Comparison of ENCODE assay signal across 17 mouse cellular contexts in genomic region chr11:118773076-118773583, GRCm38 (mm10).
DNase-seq lines count a peak whose midpoint lies in the region; ATAC-seq lines count a peak whose summit lies in the region.
"Had no signal": no experiment of that assay in that cellular context is flagged by ENCODE, and none has a peak within 500 bp of the region (broad histone marks: within the 10 kb centered on the region; RNA-seq: fewer than 3 reads in every experiment).

No protein-coding gene starts in this region.

- no peaks in the 10 kb centered on the region for H3K36me3 ChIP-seq in forebrain, embryonic 14.5 days (ENCODE audit: control insufficient read depth, insufficient read depth, low read length)
- H3K36me3 ChIP-seq in forebrain, embryonic 13.5 days (ENCODE audit: poor library complexity, severe bottlenecking) = no peaks in the 10 kb centered on the region
- H3K36me3 ChIP-seq in midbrain, embryonic 10.5 days = no peaks in the 10 kb centered on the region
- no peaks in the 10 kb centered on the region for H3K36me3 ChIP-seq in midbrain, embryonic 11.5 days (ENCODE audit: control insufficient read depth, insufficient read depth, low read length)
- no peaks in the 10 kb centered on the region for H3K36me3 ChIP-seq in hindbrain, embryonic 15.5 days
- H3K36me3 ChIP-seq in neural tube, embryonic 13.5 days = no peaks in the 10 kb centered on the region
- no peaks in the 10 kb centered on the region for H3K36me3 ChIP-seq in kidney, embryonic 14.5 days (ENCODE audit: control insufficient read depth, insufficient read depth, low read length)

- H3K27me3 ChIP-seq in forebrain, embryonic 14.5 days (replicated peaks; ENCODE audit: control insufficient read depth, insufficient read depth, low read length) = no peaks in the 10 kb centered on the region
- H3K27me3 ChIP-seq in forebrain, embryonic 13.5 days = no peaks in the 10 kb centered on the region
- H3K27me3 ChIP-seq in midbrain, embryonic 10.5 days (ENCODE audit: low read depth, poor library complexity, severe bottlenecking) = no peaks in the 10 kb centered on the region
- no peaks in the 10 kb centered on the region for H3K27me3 ChIP-seq in midbrain, embryonic 11.5 days (ENCODE audit: control insufficient read depth, insufficient read depth, low read length)
- H3K27me3 ChIP-seq in hindbrain, embryonic 15.5 days = no peaks in the 10 kb centered on the region
- no peaks in the 10 kb centered on the region for H3K27me3 ChIP-seq in neural tube, embryonic 13.5 days
- H3K27me3 ChIP-seq in kidney, embryonic 14.5 days (ENCODE audit: control insufficient read depth, insufficient read depth, low read length) = no peaks in the 10 kb centered on the region

- H3K27ac ChIP-seq in forebrain, embryonic 14.5 days (ENCODE audit: low read depth, low read length) = 0 out of 2 replicates have a peak overlapping the region, but pooled peaks have one; percentile 29
- no peak overlapping the region for H3K27ac ChIP-seq in forebrain, embryonic 13.5 days
- H3K27ac ChIP-seq in midbrain, embryonic 10.5 days (replicated peaks) = peak overlapping the region; percentile 49; the same call in 1 of the 2 replicates
- no peak overlapping the region for H3K27ac ChIP-seq in midbrain, embryonic 11.5 days (ENCODE audit: low read depth, low read length)
- H3K27ac ChIP-seq in hindbrain, embryonic 15.5 days (replicated peaks) = peak overlapping the region; percentile 80
- H3K27ac ChIP-seq in neural tube, embryonic 13.5 days (replicated peaks) = peak overlapping the region; percentile 94
- H3K27ac ChIP-seq in kidney, embryonic 14.5 days (ENCODE audit: low read depth, low read length) = no peak overlapping the region
- H3K27ac ChIP-seq: macrophage had no signal

- H3K9me3 ChIP-seq in forebrain, embryonic 14.5 days (replicated peaks; ENCODE audit: control insufficient read depth, low read length) = no peaks in the 10 kb centered on the region
- H3K9me3 ChIP-seq in forebrain, embryonic 13.5 days (replicated peaks) = no peaks in the 10 kb centered on the region
- H3K9me3 ChIP-seq in midbrain, embryonic 10.5 days (replicated peaks) = no peaks in the 10 kb centered on the region
- H3K9me3 ChIP-seq in midbrain, embryonic 11.5 days (ENCODE audit: control insufficient read depth, low read length) = no peaks in the 10 kb centered on the region
- no peaks in the 10 kb centered on the region for H3K9me3 ChIP-seq in hindbrain, embryonic 15.5 days
- no peaks in the 10 kb centered on the region for H3K9me3 ChIP-seq in neural tube, embryonic 13.5 days
- H3K9me3 ChIP-seq in kidney, embryonic 14.5 days (ENCODE audit: control insufficient read depth, low read length) = no peaks in the 10 kb centered on the region

- no peak for ATAC-seq in forebrain, embryonic 14.5 days
- no peak for ATAC-seq in forebrain, embryonic 13.5 days
- ATAC-seq in midbrain, embryonic 11.5 days (ENCODE audit: low FRiP score) = no peak
- peak; percentile 27; the same call in 1 of the 2 replicates for ATAC-seq in hindbrain, embryonic 15.5 days (ENCODE audit: low FRiP score, low read depth)
- ATAC-seq in neural tube, embryonic 13.5 days (ENCODE audit: low read depth) = no peak
- ATAC-seq in kidney, embryonic 14.5 days (ENCODE audit: low FRiP score, low TSS enrichment) = no peak
- ATAC-seq in cerebellum, adult (ENCODE audit: insufficient number of reproducible peaks, low FRiP score, low TSS enrichment) = no peak

- H3K9ac ChIP-seq in forebrain, embryonic 14.5 days (ENCODE audit: low read length) = no peak overlapping the region
- H3K9ac ChIP-seq in forebrain, embryonic 13.5 days = no peak overlapping the region
- no peak overlapping the region for H3K9ac ChIP-seq in midbrain, embryonic 11.5 days (ENCODE audit: low read length)
- H3K9ac ChIP-seq in hindbrain, embryonic 15.5 days = no peak overlapping the region
- H3K9ac ChIP-seq in neural tube, embryonic 13.5 days = peak overlapping the region; percentile 39; the same call in 1 of the 2 replicates
- no peak overlapping the region for H3K9ac ChIP-seq in kidney, embryonic 14.5 days (ENCODE audit: low read depth, low read length)

- H3K4me1 ChIP-seq in forebrain, embryonic 14.5 days (ENCODE audit: control insufficient read depth, insufficient read depth, low read length) = peaks cover 8% of the 10 kb centered on the region
- H3K4me1 ChIP-seq in forebrain, embryonic 13.5 days = peaks cover 54% of the 10 kb centered on the region
- H3K4me1 ChIP-seq in midbrain, embryonic 10.5 days = peaks cover 40% of the 10 kb centered on the region
- peaks cover 2% of the 10 kb centered on the region; the same call in 1 of the 2 replicates for H3K4me1 ChIP-seq in midbrain, embryonic 11.5 days (ENCODE audit: control insufficient read depth, insufficient read depth, low read length)
- peaks cover 79% of the 10 kb centered on the region for H3K4me1 ChIP-seq in hindbrain, embryonic 15.5 days (replicated peaks)
- H3K4me1 ChIP-seq in neural tube, embryonic 13.5 days (replicated peaks) = peaks cover 89% of the 10 kb centered on the region
- peaks cover 8% of the 10 kb centered on the region; the same call in 1 of the 2 replicates for H3K4me1 ChIP-seq in kidney, embryonic 14.5 days (ENCODE audit: control insufficient read depth, insufficient read depth, low read length)

- WGBS in forebrain, embryonic 14.5 days = 63% methylated on average over 12 of the region's 12 CpGs
- 68% methylated on average over 12 of the region's 12 CpGs for WGBS in forebrain, embryonic 13.5 days
- 77% methylated on average over 12 of the region's 12 CpGs for WGBS in midbrain, embryonic 10.5 days
- 66% methylated on average over 12 of the region's 12 CpGs for WGBS in midbrain, embryonic 11.5 days
- WGBS in hindbrain, embryonic 15.5 days = 41% methylated on average over 12 of the region's 12 CpGs
- 39% methylated on average over 12 of the region's 12 CpGs for WGBS in neural tube, embryonic 13.5 days
- WGBS in kidney, embryonic 14.5 days = 64% methylated on average over 12 of the region's 12 CpGs

- no peak overlapping the region for H3K4me3 ChIP-seq in forebrain, embryonic 14.5 days (ENCODE audit: low read depth, low read length)
- H3K4me3 ChIP-seq in forebrain, embryonic 13.5 days = no peak overlapping the region
- H3K4me3 ChIP-seq in midbrain, embryonic 10.5 days = no peak overlapping the region
- H3K4me3 ChIP-seq in midbrain, embryonic 11.5 days (ENCODE audit: low read depth, low read length) = no peak overlapping the region
- no peak overlapping the region for H3K4me3 ChIP-seq in hindbrain, embryonic 15.5 days
- H3K4me3 ChIP-seq in neural tube, embryonic 13.5 days = no peak overlapping the region
- no peak overlapping the region for H3K4me3 ChIP-seq in kidney, embryonic 14.5 days (ENCODE audit: low read length)

- no peak for DNase-seq in forebrain, embryonic 14.5 days (ENCODE audit: low spot score)
- no peak for DNase-seq in midbrain, embryonic 10.5 days (ENCODE audit: low spot score)
- no peak for DNase-seq in midbrain, embryonic 11.5 days (ENCODE audit: low spot score, missing footprints)
- DNase-seq: adrenal gland, adult 2 months; embryo, embryonic 11 days; heart, adult 11 months; heart, postnatal 14 days; kidney, adult 18-20 months; kidney, postnatal 36 days; lung, adult 18-20 months; thymus, adult 18-20 months had no signal

- no peak overlapping the region for H3K4me2 ChIP-seq in forebrain, embryonic 14.5 days (ENCODE audit: low read length)
- H3K4me2 ChIP-seq in forebrain, embryonic 13.5 days = no peak overlapping the region
- no peak overlapping the region for H3K4me2 ChIP-seq in midbrain, embryonic 11.5 days
- H3K4me2 ChIP-seq in hindbrain, embryonic 15.5 days = no peak overlapping the region
- no peak overlapping the region; the same call in 1 of the 2 replicates for H3K4me2 ChIP-seq in neural tube, embryonic 13.5 days
- H3K4me2 ChIP-seq in kidney, embryonic 14.5 days (replicated peaks; ENCODE audit: low read depth, low read length) = no peak overlapping the region

Comparison
In these comparisons a context has a peak if more than half of its experiments do, and no peak if none do; other contexts are left out.
1. H3K27ac ChIP-seq: peak in forebrain, embryonic 14.5 days (single experiment), midbrain, embryonic 10.5 days (single experiment), hindbrain, embryonic 15.5 days (single experiment) and neural tube, embryonic 13.5 days (single experiment); none in forebrain, embryonic 13.5 days (single experiment), midbrain, embryonic 11.5 days (single experiment) and kidney, embryonic 14.5 days (single experiment).